Mouse (Mus musculus): Measurements from ENCODE around the gene Rpsa. TPM values are rescaled to one million over a fixed set of nuclear protein-coding genes. Genes with fewer than 3 reads are reported as not detected.

Gene Rpsa
- 846 and 879 TPM in 2 replicates for polyA plus RNA-seq (2015; fragmentation: Nextera tagmentation; extraction: Ambion mirVana)

- Histone ChIP-seq H3K9me3 (replicated peaks; ENCODE audit: control insufficient read depth, low read length, poor library complexity, severe bottlenecking) (no peaks in the 10 kb centered on the region), H3K36me3 (ENCODE audit: control insufficient read depth, insufficient read depth, low read length) (peaks cover 31% of the 10 kb centered on the region), H3K27ac (ENCODE audit: low read length) (peak within 1 kb of the TSS; percentile 82), H3K4me1 (ENCODE audit: control insufficient read depth, insufficient read depth, low read length) (peaks cover 16% of the 10 kb centered on the region), H3K9ac (ENCODE audit: low read depth, low read length) (peak within 1 kb of the TSS; percentile 99), H3K4me2 (ENCODE audit: low read length) (peak within 1 kb of the TSS; percentile 94), H3K27me3 (ENCODE audit: control insufficient read depth, insufficient read depth, low read depth, low read length) (no peaks in the 10 kb centered on the region), H3K4me3 (ENCODE audit: low read depth, low read length) (peak within 1 kb of the TSS; percentile 100)
- under 1% methylated on average over 71 of the region's 72 CpGs for WGBS
- ATAC-seq, result peak; percentile 97
Measured at GRCm38 (mm10) chr9:120127538-120128251, at the start of gene Rpsa. TSS of gene Rpsa (plus strand) at chr9:120127689.

GRCm38 (mm10) chr9:120078241-120078640 lies 49.2 kb upstream of the Rpsa start:
- no peak for ATAC-seq
- H3K27ac ChIP-seq (ENCODE audit: low read length), result no peak overlapping the region
- no peaks in the 10 kb centered on the region for H3K9me3 ChIP-seq (replicated peaks; ENCODE audit: control insufficient read depth, low read length, poor library complexity, severe bottlenecking)
- WGBS, result 76% methylated on average over 3 of the region's 3 CpGs
- no peak overlapping the region for H3K4me2 ChIP-seq (ENCODE audit: low read length)
- H3K36me3 ChIP-seq (ENCODE audit: control insufficient read depth, insufficient read depth, low read length), result no peaks in the 10 kb centered on the region
- H3K4me3 ChIP-seq (ENCODE audit: low read depth, low read length), result no peak overlapping the region
- no peaks in the 10 kb centered on the region for H3K4me1 ChIP-seq (ENCODE audit: control insufficient read depth, insufficient read depth, low read length)
- no peaks in the 10 kb centered on the region for H3K27me3 ChIP-seq (ENCODE audit: control insufficient read depth, insufficient read depth, low read depth, low read length)
- H3K9ac ChIP-seq (ENCODE audit: low read depth, low read length), result no peak overlapping the region

- no peaks in the 10 kb centered on the region for H3K4me1 ChIP-seq (ENCODE audit: control insufficient read depth, insufficient read depth, low read length)
- no peak overlapping the region for H3K4me2 ChIP-seq (ENCODE audit: low read length)
- H3K9ac ChIP-seq (ENCODE audit: low read depth, low read length), result no peak overlapping the region
- no peaks in the 10 kb centered on the region for H3K27me3 ChIP-seq (ENCODE audit: control insufficient read depth, insufficient read depth, low read depth, low read length)
- no peak for ATAC-seq
- WGBS, result 81% methylated on average over 7 of the region's 7 CpGs
- H3K4me3 ChIP-seq (ENCODE audit: low read depth, low read length), result no peak overlapping the region
- no peaks in the 10 kb centered on the region for H3K9me3 ChIP-seq (replicated peaks; ENCODE audit: control insufficient read depth, low read length, poor library complexity, severe bottlenecking)
- no peaks in the 10 kb centered on the region for H3K36me3 ChIP-seq (ENCODE audit: control insufficient read depth, insufficient read depth, low read length)
- no peak overlapping the region for H3K27ac ChIP-seq (ENCODE audit: low read length)
Measured at GRCm38 (mm10) chr9:120079901-120080300, 47.6 kb upstream of the Rpsa start.

GRCm38 (mm10) chr9:120080546-120081108 lies 46.9 kb upstream of the Rpsa start:
- 84% methylated on average over 8 of the region's 8 CpGs for WGBS
- H3K36me3 ChIP-seq (ENCODE audit: control insufficient read depth, insufficient read depth, low read length), result no peaks in the 10 kb centered on the region
- ATAC-seq, result no peak

GRCm38 (mm10) chr9:120081247-120081646 lies 46.2 kb upstream of the Rpsa start:
- H3K27me3 ChIP-seq (ENCODE audit: control insufficient read depth, insufficient read depth, low read depth, low read length), result no peaks in the 10 kb centered on the region
- no peak overlapping the region for H3K27ac ChIP-seq (ENCODE audit: low read length)
- no peaks in the 10 kb centered on the region for H3K4me1 ChIP-seq (ENCODE audit: control insufficient read depth, insufficient read depth, low read length)
- 77% methylated on average over 6 of the region's 6 CpGs for WGBS
- ATAC-seq, result no peak
- no peak overlapping the region for H3K9ac ChIP-seq (ENCODE audit: low read depth, low read length)
- H3K4me2 ChIP-seq (ENCODE audit: low read length), result no peak overlapping the region
- no peaks in the 10 kb centered on the region for H3K9me3 ChIP-seq (replicated peaks; ENCODE audit: control insufficient read depth, low read length, poor library complexity, severe bottlenecking)
- H3K4me3 ChIP-seq (ENCODE audit: low read depth, low read length), result no peak overlapping the region
- H3K36me3 ChIP-seq (ENCODE audit: control insufficient read depth, insufficient read depth, low read length), result no peaks in the 10 kb centered on the region

More at GRCm38 (mm10) chr9:120080546-120081108, 46.9 kb upstream of the Rpsa start:
- no peak overlapping the region for H3K4me2 ChIP-seq (ENCODE audit: low read length)
- no peak overlapping the region for H3K9ac ChIP-seq (ENCODE audit: low read depth, low read length)
- H3K9me3 ChIP-seq (replicated peaks; ENCODE audit: control insufficient read depth, low read length, poor library complexity, severe bottlenecking), result no peaks in the 10 kb centered on the region
- no peak overlapping the region for H3K27ac ChIP-seq (ENCODE audit: low read length)
- no peak overlapping the region for H3K4me3 ChIP-seq (ENCODE audit: low read depth, low read length)
- H3K27me3 ChIP-seq (ENCODE audit: control insufficient read depth, insufficient read depth, low read depth, low read length), result no peaks in the 10 kb centered on the region
- no peaks in the 10 kb centered on the region for H3K4me1 ChIP-seq (ENCODE audit: control insufficient read depth, insufficient read depth, low read length)

- Histone ChIP-seq H3K4me1 (ENCODE audit: control insufficient read depth, insufficient read depth, low read length) (no peaks in the 10 kb centered on the region), H3K9ac (ENCODE audit: low read depth, low read length) (no peak overlapping the region), H3K4me2 (ENCODE audit: low read length) (no peak overlapping the region), H3K36me3 (ENCODE audit: control insufficient read depth, insufficient read depth, low read length) (no peaks in the 10 kb centered on the region), H3K4me3 (ENCODE audit: low read depth, low read length) (no peak overlapping the region), H3K9me3 (replicated peaks; ENCODE audit: control insufficient read depth, low read length, poor library complexity, severe bottlenecking) (no peaks in the 10 kb centered on the region), H3K27me3 (ENCODE audit: control insufficient read depth, insufficient read depth, low read depth, low read length) (no peaks in the 10 kb centered on the region), H3K27ac (ENCODE audit: low read length) (no peak overlapping the region)
- 84% methylated on average over 5 of the region's 5 CpGs for WGBS
- no peak for ATAC-seq
Measured at GRCm38 (mm10) chr9:120081967-120082366, 45.5 kb upstream of the Rpsa start.

GRCm38 (mm10) chr9:120082691-120083090 lies 44.8 kb upstream of the Rpsa start:
- H3K9me3 ChIP-seq (replicated peaks; ENCODE audit: control insufficient read depth, low read length, poor library complexity, severe bottlenecking), result no peaks in the 10 kb centered on the region
- H3K27me3 ChIP-seq (ENCODE audit: control insufficient read depth, insufficient read depth, low read depth, low read length), result no peaks in the 10 kb centered on the region
- no peak for ATAC-seq
- H3K9ac ChIP-seq (ENCODE audit: low read depth, low read length), result no peak overlapping the region
- WGBS, result 75% methylated on average over 4 of the region's 4 CpGs
- H3K36me3 ChIP-seq (ENCODE audit: control insufficient read depth, insufficient read depth, low read length), result no peaks in the 10 kb centered on the region
- H3K4me1 ChIP-seq (ENCODE audit: control insufficient read depth, insufficient read depth, low read length), result no peaks in the 10 kb centered on the region
- H3K4me2 ChIP-seq (ENCODE audit: low read length), result no peak overlapping the region
- no peak overlapping the region for H3K4me3 ChIP-seq (ENCODE audit: low read depth, low read length)
- no peak overlapping the region for H3K27ac ChIP-seq (ENCODE audit: low read length)

- Histone ChIP-seq H3K36me3 (ENCODE audit: control insufficient read depth, insufficient read depth, low read length) (no peaks in the 10 kb centered on the region), H3K27me3 (ENCODE audit: control insufficient read depth, insufficient read depth, low read depth, low read length) (no peaks in the 10 kb centered on the region), H3K9me3 (replicated peaks; ENCODE audit: control insufficient read depth, low read length, poor library complexity, severe bottlenecking) (no peaks in the 10 kb centered on the region), H3K4me2 (ENCODE audit: low read length) (no peak overlapping the region), H3K27ac (ENCODE audit: low read length) (no peak overlapping the region), H3K4me3 (ENCODE audit: low read depth, low read length) (no peak overlapping the region), H3K9ac (ENCODE audit: low read depth, low read length) (no peak overlapping the region), H3K4me1 (ENCODE audit: control insufficient read depth, insufficient read depth, low read length) (no peaks in the 10 kb centered on the region)
- no peak for ATAC-seq
- WGBS, result 85% methylated on average over 18 of the region's 18 CpGs
Measured at GRCm38 (mm10) chr9:120083158-120083894, 44.2 kb upstream of the Rpsa start.

- Histone ChIP-seq H3K27me3 (ENCODE audit: control insufficient read depth, insufficient read depth, low read depth, low read length) (no peaks in the 10 kb centered on the region), H3K4me3 (ENCODE audit: low read depth, low read length) (no peak overlapping the region), H3K4me1 (ENCODE audit: control insufficient read depth, insufficient read depth, low read length) (no peaks in the 10 kb centered on the region), H3K9ac (ENCODE audit: low read depth, low read length) (no peak overlapping the region), H3K4me2 (ENCODE audit: low read length) (no peak overlapping the region), H3K9me3 (replicated peaks; ENCODE audit: control insufficient read depth, low read length, poor library complexity, severe bottlenecking) (no peaks in the 10 kb centered on the region), H3K27ac (ENCODE audit: low read length) (no peak overlapping the region), H3K36me3 (ENCODE audit: control insufficient read depth, insufficient read depth, low read length) (no peaks in the 10 kb centered on the region)
- 80% methylated on average over 9 of the region's 9 CpGs for WGBS
- ATAC-seq, result no peak
Measured at GRCm38 (mm10) chr9:120084406-120084805, 43.1 kb upstream of the Rpsa start.
